Mouse (Mus musculus) cerebellum, adult 11-12 months (tissue): ENCODE measurements at regions not wholly inside any gene's neighbourhood (a gene's known extent, or its start where the extent isn't known, plus 50 kb on each side); places are given as distances from the start of the nearest gene placed in this dataset.

Experiments used
- DNase-seq: peaks from one replicate; pipeline ENCODE4 v3.0.0; 2022

GRCm38 (mm10) chr4:54170202-54170931 lies 344.5 kb downstream of the Tmem38b start:
- DNase-seq: no peak

- DNase-seq: no peak
These were observed 358.4 kb downstream of the Tmem38b start for GRCm38 (mm10) chr4:54184213-54184612.

- no peak for DNase-seq
These were observed 369.9 kb downstream of the Tmem38b start for GRCm38 (mm10) chr4:54195734-54196133.

- DNase-seq: no peak
These were observed 376.6 kb downstream of the Tmem38b start for GRCm38 (mm10) chr4:54202440-54202839.

GRCm38 (mm10) chr4:54224572-54224971 lies 398.7 kb downstream of the Tmem38b start:
- DNase-seq: no peak
